Mouse (Mus musculus) E14TG2a.4 (cell line): ENCODE measurements around the gene Kmt2b.

ENCODE experiments used
- CTCF ChIP-seq: conservative IDR thresholded peaks from 2 replicates; pipeline ENCODE4 v1.5.1; 2014; ENCODE audit warnings: low read length
- NANOG ChIP-seq: IDR thresholded peaks from 2 replicates; pipeline ENCODE4 v1.6.1; 2014; ENCODE audit warnings: borderline replicate concordance, low read length, mixed read lengths
- POU5F1 ChIP-seq: IDR thresholded peaks from 2 replicates; pipeline ENCODE4 v1.6.1; 2014; ENCODE audit warnings: low read length, borderline replicate concordance

- TF ChIP-seq NANOG: no peak
- no peak for TF ChIP-seq CTCF
- no peak for TF ChIP-seq POU5F1
These were observed 14.1 kb upstream of the Kmt2b start for GRCm38 (mm10) chr7:30602583-30602982.
